In genomic region chr17:4935268-4935667, GRCm38 (mm10) we compare ENCODE assay signal across 16 mouse cellular contexts.
"Had no signal": no experiment of that assay in that cellular context is flagged by ENCODE, and none has a peak within 500 bp of the region (broad histone marks: within the 10 kb centered on the region; RNA-seq: fewer than 3 reads in every experiment).

No protein-coding gene starts in this region.

- H3K4me3 ChIP-seq: neural tube, embryonic 12.5 days; neural tube, embryonic 13.5 days; neural tube, embryonic 15.5 days; stomach, embryonic 15.5 days had no signal

- H3K4me1 ChIP-seq: stomach, embryonic 15.5 days had no signal

- H3K36me3 ChIP-seq: neural tube, embryonic 12.5 days; neural tube, embryonic 13.5 days; neural tube, embryonic 15.5 days; stomach, embryonic 15.5 days had no signal

- DNase-seq: retina, postnatal 1 day; right cerebral cortex, adult 18-20 months; right cerebral cortex, postnatal 14 days; right cerebral cortex, postnatal 25 days; right cerebral cortex, postnatal 4 days; spleen, adult 18-20 months; thymus, adult 18-20 months; thymus, adult 2 months; thymus, postnatal 14 days; thymus, postnatal 25 days; thymus, postnatal 36 days; thymus, postnatal 4 days had no signal

- H3K27ac ChIP-seq: neural tube, embryonic 12.5 days; neural tube, embryonic 13.5 days; neural tube, embryonic 15.5 days; stomach, embryonic 15.5 days had no signal

- H3K4me2 ChIP-seq: neural tube, embryonic 12.5 days; neural tube, embryonic 13.5 days; neural tube, embryonic 15.5 days; stomach, embryonic 15.5 days had no signal

- H3K9ac ChIP-seq: neural tube, embryonic 12.5 days; neural tube, embryonic 13.5 days; neural tube, embryonic 15.5 days; stomach, embryonic 15.5 days had no signal

- H3K9me3 ChIP-seq: neural tube, embryonic 12.5 days; neural tube, embryonic 13.5 days; neural tube, embryonic 15.5 days; stomach, embryonic 15.5 days had no signal

- H3K27me3 ChIP-seq: neural tube, embryonic 12.5 days; neural tube, embryonic 13.5 days; neural tube, embryonic 15.5 days; stomach, embryonic 15.5 days had no signal
